Mouse (Mus musculus): ENCODE measurements at regions not wholly inside any gene's neighbourhood (a gene's known extent, or its start where the extent isn't known, plus 50 kb on each side); places are given as distances from the start of the nearest gene placed in this dataset.

DNA sequence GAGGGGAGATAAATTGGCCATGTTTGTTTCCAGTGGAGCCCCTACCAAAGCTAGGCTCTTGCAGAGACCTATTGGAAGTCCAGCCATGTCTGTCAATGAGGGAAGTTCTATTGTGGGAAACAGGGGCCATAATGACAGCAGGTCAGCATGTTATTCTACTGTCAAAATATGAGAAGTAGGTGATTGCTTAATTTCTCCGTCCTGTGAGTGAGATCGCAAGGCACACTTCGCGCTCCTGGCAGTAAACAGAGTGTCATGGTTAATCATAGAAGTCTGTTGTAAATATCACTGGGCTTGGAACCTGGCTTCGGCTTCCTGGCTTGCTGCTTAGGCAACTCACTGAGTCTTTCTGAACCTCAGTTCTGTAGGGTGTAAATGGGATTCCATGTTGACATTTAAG, 72.5 kb upstream of the Ccdc122 start:
- TF ChIP-seq CTCF (IDR thresholded peaks at IDR 0.05; ENCODE audit: low read depth, low read length): no peak
- TF ChIP-seq POLR2A (IDR thresholded peaks at IDR 0.05; ENCODE audit: borderline replicate concordance, low read depth, low read length): no peak

Measured in bone marrow macrophage, adult 2 months (primary cell).